Mouse (Mus musculus) limb, embryonic 12.5 days (tissue): ENCODE measurements around the gene Gm11569. TPM values are rescaled to one million over a fixed set of nuclear protein-coding genes. Genes with fewer than 3 reads are reported as not detected.

Experiments used
- ATAC-seq: fragments of 200-750 bp; cut with Nextera tagmentation; 2 replicates; pipeline ENCODE4 v1.8.0; 2017; ENCODE audit warnings: low read depth, moderate TSS enrichment; ENCODE audit not compliant: insufficient number of reproducible peaks, insufficient read depth, low FRiP score, low TSS enrichment
- H3K27ac ChIP-seq: fragments of 300-500 bp; sonication (generic); 2 replicates; pipeline ENCODE4 v1.5.1; 2016; ENCODE audit warnings: mild to moderate bottlenecking, moderate library complexity
- H3K27me3 ChIP-seq: fragments of 300-500 bp; sonication (generic); 2 replicates; pipeline ENCODE4 v1.6.1; 2016; ENCODE audit warnings: mild to moderate bottlenecking, moderate library complexity
- H3K36me3 ChIP-seq: fragments of 300-500 bp; sonication (generic); 2 replicates; pipeline ENCODE4 v1.6.1; 2016; ENCODE audit warnings: mild to moderate bottlenecking, moderate library complexity
- H3K4me1 ChIP-seq: fragments of 300-500 bp; sonication (generic); replicated peaks from 2 replicates; pipeline ENCODE4 v1.6.1; 2016
- H3K4me2 ChIP-seq: fragments of 300-500 bp; sonication (generic); 2 replicates; pipeline ENCODE4 v1.6.1; 2016; ENCODE audit warnings: mild to moderate bottlenecking, moderate library complexity
- H3K4me3 ChIP-seq: fragments of 300-500 bp; sonication (generic); replicated peaks from 2 replicates; pipeline ENCODE4 v1.5.1; 2016; ENCODE audit warnings: mild to moderate bottlenecking
- H3K9ac ChIP-seq: fragments of 300-500 bp; sonication (generic); replicated peaks from 2 replicates; pipeline ENCODE4 v1.6.1; 2016; ENCODE audit warnings: mild to moderate bottlenecking, moderate library complexity
- H3K9me3 ChIP-seq: fragments of 300-500 bp; sonication (generic); 2 replicates; pipeline ENCODE4 v1.6.1; 2016; ENCODE audit warnings: mild to moderate bottlenecking, moderate library complexity
- WGBS: fragments of 180-500 bp; shearing (Covaris S2); methylation state at CpG from one replicate; pipeline ENCODE4 v1.1.7; 2016; 5-methylcytosine and 5-hydroxymethylcytosine counted together
- polyA plus RNA-seq: library from polyadenylated mRNA; unstranded; fragments of >200 nt; fragmentation: Nextera tagmentation; extraction: Ambion mirVana; gene quantifications from 2 replicates; pipeline ENCODE4 v1.2.1, GENCODE M21; 2016

Gm11569 gene
- polyA plus RNA-seq, 1 experiment from 2014 or later, result not detected

DNA sequence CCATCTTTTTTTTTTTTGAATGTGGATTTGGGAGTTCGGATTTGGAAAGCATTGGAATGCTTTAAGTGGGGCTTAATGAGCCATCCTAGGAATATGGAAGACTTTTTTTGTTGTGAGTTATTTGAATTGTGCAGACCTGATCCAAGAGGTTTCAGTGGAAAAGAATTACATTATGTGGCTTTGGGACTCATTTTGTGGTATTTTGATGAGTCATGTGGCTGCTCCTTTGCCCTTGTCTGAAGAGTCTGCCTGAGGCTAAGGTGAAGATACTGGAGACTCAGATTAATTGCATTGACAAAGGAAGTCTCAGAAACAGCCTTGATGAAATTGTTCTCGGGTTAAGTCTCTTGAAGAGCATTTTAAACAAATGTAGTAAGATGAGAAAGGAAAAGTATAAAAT is 30.3 kb downstream of the Gm11569 start:
- Histone ChIP-seq H3K9ac (no peak overlapping the region), H3K36me3 (no peaks in the 10 kb centered on the region), H3K4me1 (no peaks in the 10 kb centered on the region), H3K27me3 (no peaks in the 10 kb centered on the region), H3K4me2 (no peak overlapping the region), H3K4me3 (no peak overlapping the region), H3K27ac (no peak overlapping the region), H3K9me3 (no peaks in the 10 kb centered on the region)
- no peak for ATAC-seq
- 82% methylated on average over 2 of the region's 2 CpGs for WGBS

- Histone ChIP-seq H3K27me3 (no peaks in the 10 kb centered on the region; the same call in 1 of the 2 replicates), H3K9me3 (no peaks in the 10 kb centered on the region), H3K4me3 (no peak overlapping the region), H3K4me2 (no peak overlapping the region), H3K9ac (no peak overlapping the region), H3K4me1 (no peaks in the 10 kb centered on the region), H3K27ac (no peak overlapping the region), H3K36me3 (no peaks in the 10 kb centered on the region)
- WGBS, result 69% methylated on average over 1 of the region's 1 CpGs
- ATAC-seq, result no peak
Observed at GRCm38 (mm10) chr11:99758877-99759276, 39.9 kb downstream of the Gm11569 start.

Other genes starting within 250 kb of the Gm11569 start
- not detected in 2 replicates for gene Krtap3-3, start 248.1 kb downstream of the Gm11569 start, polyA plus RNA-seq
- not detected in 2 replicates for gene Krtap3-2, start 242.1 kb downstream of the Gm11569 start, polyA plus RNA-seq
- not detected in 2 replicates for gene Gm11939, start 239.5 kb downstream of the Gm11569 start, polyA plus RNA-seq
- not detected in 2 replicates for gene Krtap3-1, start 232.3 kb downstream of the Gm11569 start, polyA plus RNA-seq
- gene Krtap1-5, start 217.9 kb downstream of the Gm11569 start, polyA plus RNA-seq, result not detected in 2 replicates
- not detected in 2 replicates for gene Krtap1-4, start 215.3 kb downstream of the Gm11569 start, polyA plus RNA-seq
- gene Krtap1-3, start 207.6 kb downstream of the Gm11569 start, polyA plus RNA-seq, result not detected in 2 replicates
- not detected in 2 replicates for gene Krtap9-3, start 200.8 kb downstream of the Gm11569 start, polyA plus RNA-seq
- gene Gm11938, start 195.6 kb downstream of the Gm11569 start, polyA plus RNA-seq, result not detected in 2 replicates
- gene Gm11937, start 188.7 kb downstream of the Gm11569 start, polyA plus RNA-seq, result not detected in 2 replicates
- not detected in 2 replicates for gene Krtap2-4, start 184.1 kb downstream of the Gm11569 start, polyA plus RNA-seq
- not detected in 2 replicates for gene Gm11562, start 178.5 kb downstream of the Gm11569 start, polyA plus RNA-seq
- gene Krtap4-1, start 170.7 kb downstream of the Gm11569 start, polyA plus RNA-seq, result not detected in 2 replicates
- not detected in 2 replicates for gene Krtap4-2, start 163.8 kb downstream of the Gm11569 start, polyA plus RNA-seq
- gene Krtap4-7, start 154.8 kb downstream of the Gm11569 start, polyA plus RNA-seq, result not detected in 2 replicates
- not detected in 2 replicates for gene Gm11555, start 148.7 kb downstream of the Gm11569 start, polyA plus RNA-seq
- gene Gm11563, start 140.0 kb downstream of the Gm11569 start, polyA plus RNA-seq, result not detected in 2 replicates
- gene Krtap4-6, start 133.0 kb downstream of the Gm11569 start, polyA plus RNA-seq, result not detected in 2 replicates
- gene Gm14190, start 108.2 kb downstream of the Gm11569 start, polyA plus RNA-seq, result not detected in 2 replicates
- not detected in 2 replicates for gene Gm14180, start 64.6 kb downstream of the Gm11569 start, polyA plus RNA-seq
- not detected in 2 replicates for gene Gm11595, start 26.0 kb downstream of the Gm11569 start, polyA plus RNA-seq
- not detected in 2 replicates for gene Krtap4-8, start 18.2 kb downstream of the Gm11569 start, polyA plus RNA-seq
- not detected in 2 replicates for gene Krtap4-9, start 13.7 kb downstream of the Gm11569 start, polyA plus RNA-seq
- not detected in 2 replicates for gene Gm11596, start 5.5 kb downstream of the Gm11569 start, polyA plus RNA-seq
- gene Gm11554, start 5.5 kb upstream of the Gm11569 start, polyA plus RNA-seq, result not detected in 2 replicates
- not detected in 2 replicates for gene Krtap4-13, start 11.0 kb upstream of the Gm11569 start, polyA plus RNA-seq
- gene Gm11564, start 16.7 kb upstream of the Gm11569 start, polyA plus RNA-seq, result not detected in 2 replicates
- not detected in 2 replicates for gene 2300003K06Rik, start 39.1 kb upstream of the Gm11569 start, polyA plus RNA-seq
- gene Krtap4-16, start 52.7 kb upstream of the Gm11569 start, polyA plus RNA-seq, result not detected in 2 replicates
- not detected in 2 replicates for gene Gm11568, start 59.0 kb upstream of the Gm11569 start, polyA plus RNA-seq
- gene Gm11559, start 65.5 kb upstream of the Gm11569 start, polyA plus RNA-seq, result not detected in 2 replicates
- not detected in 2 replicates for gene Krtap9-1, start 74.5 kb upstream of the Gm11569 start, polyA plus RNA-seq
- gene Gm11567, start 80.3 kb upstream of the Gm11569 start, polyA plus RNA-seq, result not detected in 2 replicates
- gene Krtap31-1, start 109.0 kb upstream of the Gm11569 start, polyA plus RNA-seq, result not detected in 2 replicates
- not detected in 2 replicates for gene Gm11565, start 115.8 kb upstream of the Gm11569 start, polyA plus RNA-seq
- not detected in 2 replicates for gene Krtap31-2, start 137.4 kb upstream of the Gm11569 start, polyA plus RNA-seq
- gene Krtap9-5, start 149.5 kb upstream of the Gm11569 start, polyA plus RNA-seq, result not detected in 2 replicates
- not detected in 2 replicates for gene Krtap29-1, start 180.1 kb upstream of the Gm11569 start, polyA plus RNA-seq
- not detected in 2 replicates for gene Krtap16-1, start 187.7 kb upstream of the Gm11569 start, polyA plus RNA-seq
- gene Krtap17-1, start 195.1 kb upstream of the Gm11569 start, polyA plus RNA-seq, result 1.4 and 1.9 TPM in 2 replicates
- not detected in 2 replicates for gene Krt33a, start 217.3 kb upstream of the Gm11569 start, polyA plus RNA-seq
- 0.18 and 0.27 TPM in 2 replicates for gene Krt33b, start 230.9 kb upstream of the Gm11569 start, polyA plus RNA-seq
- gene Krt34, start 242.6 kb upstream of the Gm11569 start, polyA plus RNA-seq, result not detected in 2 replicates